Mouse (Mus musculus) neural tube, embryonic 14.5 days (tissue): ENCODE data around the gene Gfpt1. TPM values are rescaled to one million over a fixed set of nuclear protein-coding genes. Genes with fewer than 3 reads are reported as not detected.

Experiments used
- ATAC-seq: fragments of 200-750 bp; cut with Nextera tagmentation; 2 replicates; pipeline ENCODE4 v1.8.0; 2017; ENCODE audit warnings: low read depth, mild to moderate bottlenecking, moderate TSS enrichment, moderate library complexity
- H3K27ac ChIP-seq: fragments of 300-500 bp; sonication (generic); 2 replicates; pipeline ENCODE4 v1.5.1; 2014; ENCODE audit warnings: low read depth, mild to moderate bottlenecking, control low read depth, low read length, moderate library complexity, mixed read lengths
- H3K27me3 ChIP-seq: fragments of 300-500 bp; sonication (generic); 2 replicates; pipeline ENCODE4 v1.6.1; 2014; ENCODE audit warnings: low read length; ENCODE audit not compliant: control insufficient read depth, insufficient read depth
- H3K36me3 ChIP-seq: fragments of 300-500 bp; sonication (generic); 2 replicates; pipeline ENCODE4 v1.6.1; 2014; ENCODE audit warnings: low read length, mixed read lengths; ENCODE audit not compliant: control insufficient read depth, insufficient read depth
- H3K4me1 ChIP-seq: fragments of 300-500 bp; sonication (generic); 2 replicates; pipeline ENCODE4 v1.6.1; 2014; ENCODE audit warnings: low read length; ENCODE audit not compliant: control insufficient read depth, insufficient read depth
- H3K4me2 ChIP-seq: fragments of 300-500 bp; sonication (generic); 2 replicates; pipeline ENCODE4 v1.6.1; 2014; ENCODE audit warnings: mild to moderate bottlenecking, low read depth, low read length, control low read depth
- H3K4me3 ChIP-seq: fragments of 300-500 bp; sonication (generic); 2 replicates; pipeline ENCODE4 v1.5.1; 2014; ENCODE audit warnings: low read depth, low read length, control low read depth, mixed read lengths
- H3K9ac ChIP-seq: fragments of 300-500 bp; sonication (generic); replicated peaks from 2 replicates; pipeline ENCODE4 v1.6.1; 2014; ENCODE audit warnings: low read depth, mild to moderate bottlenecking, control low read depth, low read length, mixed read lengths
- H3K9me3 ChIP-seq: fragments of 300-500 bp; sonication (generic); 2 replicates; pipeline ENCODE4 v1.6.1; 2016; ENCODE audit warnings: low read length; ENCODE audit not compliant: control insufficient read depth
- WGBS: fragments of 180-500 bp; shearing (Covaris S2); extraction: QIAGEN DNeasy Blood & Tissue Kit; methylation state at CpG from one replicate; pipeline ENCODE4 v1.1.7; 2014; 5-methylcytosine and 5-hydroxymethylcytosine counted together
- polyA plus RNA-seq: library from polyadenylated mRNA; unstranded; fragments of >200 nt; fragmentation: Nextera tagmentation; extraction: Ambion mirVana; gene quantifications from 2 replicates; pipeline ENCODE4 v1.2.1, GENCODE M21; 2014

Gene Gfpt1
- polyA plus RNA-seq, 1 experiment from 2014 or later: 33.4 TPM

- Histone ChIP-seq H3K4me2 (no peak overlapping the region), H3K4me3 (no peak overlapping the region), H3K9me3 (no peaks in the 10 kb centered on the region), H3K27me3 (no peaks in the 10 kb centered on the region), H3K4me1 (no peaks in the 10 kb centered on the region), H3K27ac (no peak overlapping the region), H3K9ac (no peak overlapping the region), H3K36me3 (no peaks in the 10 kb centered on the region)
- ATAC-seq: no peak
- WGBS: 62% methylated on average over 1 of the region's 1 CpGs
These were observed 88.4 kb downstream of the Gfpt1 start for GRCm38 (mm10) chr6:87131078-87131477.

GRCm38 (mm10) chr6:87133520-87133919, 90.9 kb downstream of the Gfpt1 start:
- Histone ChIP-seq H3K4me3 (no peak overlapping the region), H3K4me1 (no peaks in the 10 kb centered on the region), H3K4me2 (no peak overlapping the region), H3K27me3 (no peaks in the 10 kb centered on the region), H3K27ac (no peak overlapping the region), H3K9me3 (no peaks in the 10 kb centered on the region), H3K9ac (no peak overlapping the region), H3K36me3 (no peaks in the 10 kb centered on the region)
- no peak for ATAC-seq
- 58% methylated on average over 3 of the region's 3 CpGs for WGBS

- H3K27ac ChIP-seq: no peak overlapping the region
- no peak overlapping the region for H3K9ac ChIP-seq
- no peaks in the 10 kb centered on the region for H3K4me1 ChIP-seq
- H3K9me3 ChIP-seq: no peaks in the 10 kb centered on the region
- 68% methylated on average over 12 of the region's 12 CpGs for WGBS
- no peak overlapping the region for H3K4me2 ChIP-seq
- H3K27me3 ChIP-seq: no peaks in the 10 kb centered on the region
- ATAC-seq: no peak
- no peaks in the 10 kb centered on the region for H3K36me3 ChIP-seq
- H3K4me3 ChIP-seq: no peak overlapping the region
These were observed 91.4 kb downstream of the Gfpt1 start for GRCm38 (mm10) chr6:87133966-87134546.

GRCm38 (mm10) chr6:87138479-87138878, 95.8 kb downstream of the Gfpt1 start:
- WGBS: 96% methylated on average over 5 of the region's 5 CpGs
- Histone ChIP-seq H3K27me3 (no peaks in the 10 kb centered on the region), H3K4me3 (no peak overlapping the region), H3K4me1 (no peaks in the 10 kb centered on the region), H3K36me3 (no peaks in the 10 kb centered on the region), H3K9me3 (no peaks in the 10 kb centered on the region), H3K9ac (no peak overlapping the region), H3K27ac (no peak overlapping the region), H3K4me2 (no peak overlapping the region)
- ATAC-seq: no peak

GRCm38 (mm10) chr6:87139796-87140553, 97.3 kb downstream of the Gfpt1 start:
- Histone ChIP-seq H3K9me3 (no peaks in the 10 kb centered on the region), H3K4me1 (no peaks in the 10 kb centered on the region), H3K27me3 (no peaks in the 10 kb centered on the region), H3K9ac (no peak overlapping the region), H3K4me2 (no peak overlapping the region), H3K27ac (no peak overlapping the region), H3K4me3 (no peak overlapping the region), H3K36me3 (no peaks in the 10 kb centered on the region)
- no peak for ATAC-seq
- WGBS: 69% methylated on average over 12 of the region's 12 CpGs

Other genes starting within 250 kb of the Gfpt1 start
- 2.9 and 4.9 TPM in 2 replicates for gene Anxa4, start 249.3 kb upstream of the Gfpt1 start, polyA plus RNA-seq
- gene Aak1, start 193.3 kb upstream of the Gfpt1 start, polyA plus RNA-seq: 47.2 and 53.6 TPM in 2 replicates
- 147 and 163 TPM in 2 replicates for gene Nfu1, start 33.6 kb upstream of the Gfpt1 start, polyA plus RNA-seq
- gene D6Ertd527e, start 61.9 kb downstream of the Gfpt1 start, polyA plus RNA-seq: 0.54 TPM in 1 of 2 replicates, not detected in the other